Mouse (Mus musculus) cerebellum, adult 9-10 months (tissue): ENCODE measurements around the gene Slc24a5.

Source experiments
- DNase-seq: peaks from one replicate; pipeline ENCODE4 v3.0.0; 2022

Slc24a5 gene

GRCm38 (mm10) chr2:125122624-125123476, 54.9 kb downstream of the Slc24a5 start:
- DNase-seq: peak; percentile 75

GRCm38 (mm10) chr2:125123477-125123852, 55.5 kb downstream of the Slc24a5 start, which contains the start of gene Myef2:
TSS of gene Myef2 (minus strand) at chr2:125123661.
- peak; percentile 79 for DNase-seq

DNA sequence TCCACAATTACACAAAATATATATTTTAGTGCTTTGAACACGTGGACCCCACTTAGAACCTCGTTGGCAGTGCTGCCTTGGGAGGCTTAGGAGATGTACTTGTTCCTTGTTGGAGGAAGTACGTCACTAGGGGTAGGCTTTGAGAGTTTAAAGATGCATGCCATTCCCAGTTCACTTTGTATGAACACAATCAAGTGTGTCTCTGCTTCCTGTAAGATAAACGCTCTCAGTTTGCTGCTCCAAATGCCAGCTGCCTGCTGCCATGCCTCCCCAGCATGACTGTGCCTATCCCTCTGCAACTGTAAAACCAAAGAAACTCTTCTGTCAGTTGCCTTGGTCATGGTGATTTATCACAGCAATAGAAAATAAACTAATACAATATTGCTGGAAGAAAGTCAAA, 57.9 kb downstream of the Slc24a5 start:
- DNase-seq: no peak

DNA sequence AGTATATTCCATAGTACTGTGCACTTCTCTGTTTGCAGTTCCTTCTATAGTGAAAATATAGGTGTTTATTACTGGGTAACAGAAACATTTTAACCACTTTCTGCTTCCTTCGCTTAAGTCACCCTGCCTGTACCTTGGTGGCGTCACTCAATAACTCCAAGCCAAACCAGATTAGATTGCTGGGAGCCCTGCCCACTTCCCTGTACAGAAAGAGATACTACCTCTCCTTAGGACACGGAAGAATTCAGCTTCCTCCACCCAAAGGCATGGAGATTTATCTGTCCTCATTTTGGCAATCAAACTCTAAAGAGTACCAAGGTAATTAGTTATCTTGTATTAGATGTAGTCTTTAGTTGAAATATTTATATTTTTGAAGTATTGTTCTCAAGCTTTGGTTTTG, 58.9 kb downstream of the Slc24a5 start:
- no peak for DNase-seq

- no peak for DNase-seq
These were observed 66.2 kb downstream of the Slc24a5 start for GRCm38 (mm10) chr2:125134113-125134512.

DNA sequence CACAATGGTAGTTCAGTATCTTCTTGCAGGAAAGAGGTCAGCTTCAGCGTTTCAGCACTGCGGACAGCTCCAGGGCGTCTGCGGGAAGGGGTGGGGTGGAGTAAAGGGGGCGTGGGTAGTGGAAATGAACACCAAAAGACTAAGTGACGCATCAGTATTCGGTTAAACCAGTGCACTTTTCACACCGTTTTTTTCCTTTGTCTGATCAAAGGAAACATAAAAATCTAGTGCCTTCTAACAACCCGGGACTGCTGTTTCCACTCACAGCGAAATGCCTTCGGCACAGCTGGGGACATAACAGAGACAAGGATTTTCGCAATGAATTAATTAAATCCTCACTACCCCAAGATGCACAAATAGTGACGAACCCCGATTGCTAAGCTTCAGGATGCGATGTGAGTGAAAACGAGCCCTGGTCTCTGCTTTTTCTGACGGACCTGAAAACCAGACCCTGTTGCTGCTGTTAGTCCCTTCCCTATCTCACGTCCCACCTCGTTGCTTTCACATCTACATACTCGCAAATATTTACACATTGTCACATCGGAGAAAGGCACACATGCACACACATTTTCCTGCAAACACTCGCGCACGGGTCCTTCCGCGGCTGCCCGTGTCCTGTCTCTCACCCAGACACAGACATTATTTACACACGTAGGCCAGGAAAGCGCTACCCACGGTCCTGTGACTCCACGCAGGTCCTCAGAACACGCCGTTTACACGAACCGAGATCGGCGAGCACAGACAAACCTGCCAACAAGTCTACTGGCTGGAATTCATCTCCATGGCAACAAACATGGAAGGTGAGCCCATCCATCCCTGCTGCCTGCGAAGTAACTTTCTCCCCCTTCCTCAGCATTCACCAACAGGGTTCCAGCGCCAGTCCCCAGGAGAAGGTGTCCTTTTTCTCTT, 68.2 kb downstream of the Slc24a5 start, which contains the start of gene Ctxn2:
Gene Ctxn2, plus strand, starts transcription at position 790 of the 909 bp plus-strand sequence.
- DNase-seq: peak; percentile 46

DNA sequence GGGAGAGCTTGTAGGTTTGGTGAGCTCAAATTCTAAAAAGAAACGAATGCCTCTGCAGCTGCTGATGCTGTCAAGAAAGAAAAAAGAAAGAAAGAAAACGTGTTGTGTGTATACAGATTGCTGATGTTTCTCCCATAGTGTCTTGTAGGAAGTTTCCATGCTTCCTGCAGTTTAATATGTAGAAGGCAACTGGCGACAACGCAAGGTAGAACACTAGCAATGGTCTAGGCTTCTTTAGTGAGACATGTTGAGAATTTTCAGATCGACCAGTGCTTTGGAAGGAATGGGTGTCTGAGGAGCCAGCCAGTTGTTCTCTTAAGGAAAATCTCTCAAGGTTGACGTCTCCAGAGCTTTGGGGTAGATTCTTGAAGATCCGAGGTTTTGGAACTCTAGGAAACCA, 68.9 kb downstream of the Slc24a5 start:
- no peak for DNase-seq
